Comparison of ENCODE assay signal across 8 mouse cellular contexts in genomic region chr2:150750129-150750979, GRCm38 (mm10). TPM values are rescaled to one million over a fixed set of nuclear protein-coding genes. Genes with fewer than 3 reads are reported as not detected.
DNase-seq lines count a peak whose midpoint lies in the region; ATAC-seq lines count a peak whose summit lies in the region.

No protein-coding gene starts in this region.

- H3K9ac ChIP-seq in embryonic facial prominence, embryonic 13.5 days = peak overlapping the region; percentile 86
- H3K9ac ChIP-seq in stomach, embryonic 14.5 days (replicated peaks; ENCODE audit: low read depth, low read length) = no peak overlapping the region

- peak overlapping the region; percentile 93 for H3K4me2 ChIP-seq in embryonic facial prominence, embryonic 13.5 days
- H3K4me2 ChIP-seq in stomach, embryonic 14.5 days (replicated peaks; ENCODE audit: low read depth, low read length) = peak overlapping the region; percentile 92; the same call in 1 of the 2 replicates

- H3K4me3 ChIP-seq in embryonic facial prominence, embryonic 13.5 days = peak overlapping the region; percentile 78
- no peak overlapping the region for H3K4me3 ChIP-seq in stomach, embryonic 14.5 days (ENCODE audit: low read depth, low read length)

- H3K4me1 ChIP-seq in embryonic facial prominence, embryonic 13.5 days = peaks cover 10% of the 10 kb centered on the region
- H3K4me1 ChIP-seq in stomach, embryonic 14.5 days (ENCODE audit: control insufficient read depth, insufficient read depth, low read length) = peaks cover 5% of the 10 kb centered on the region; the same call in 1 of the 2 replicates

- 78% methylated on average over 13 of the region's 13 CpGs for WGBS in embryonic facial prominence, embryonic 13.5 days
- WGBS in stomach, embryonic 14.5 days = 68% methylated on average over 13 of the region's 13 CpGs

- no peaks in the 10 kb centered on the region for H3K9me3 ChIP-seq in embryonic facial prominence, embryonic 13.5 days
- no peaks in the 10 kb centered on the region for H3K9me3 ChIP-seq in stomach, embryonic 14.5 days (ENCODE audit: control insufficient read depth, low read depth, low read length)

- peaks cover 11% of the 10 kb centered on the region; the same call in 1 of the 2 replicates for H3K27me3 ChIP-seq in embryonic facial prominence, embryonic 13.5 days
- H3K27me3 ChIP-seq in stomach, embryonic 14.5 days (ENCODE audit: control insufficient read depth, insufficient read depth, low read length) = no peaks in the 10 kb centered on the region

- peaks cover 18% of the 10 kb centered on the region for H3K36me3 ChIP-seq in embryonic facial prominence, embryonic 13.5 days
- peaks cover 6% of the 10 kb centered on the region; the same call in 1 of the 2 replicates for H3K36me3 ChIP-seq in stomach, embryonic 14.5 days (ENCODE audit: control insufficient read depth, insufficient read depth, low read length)

- no peak overlapping the region for H3K27ac ChIP-seq in embryonic facial prominence, embryonic 13.5 days
- H3K27ac ChIP-seq in stomach, embryonic 14.5 days (ENCODE audit: low read length) = no peak overlapping the region

- DNase-seq in spleen, adult 18-20 months = peak; percentile 22 to 35
- DNase-seq in spleen, adult 12 weeks (ENCODE audit: low spot score) = no peak
- peak; percentile 51 for DNase-seq in kidney, adult 11 months
- peak; percentile 42 for DNase-seq in lung, postnatal 10 days
- DNase-seq in yolk sac, embryonic 10.5 days (ENCODE audit: low spot score) = no peak
- DNase-seq in left cerebral cortex, adult 8-10 months (ENCODE audit: low spot score in 2 of 2) = no peak

- no peak for ATAC-seq in embryonic facial prominence, embryonic 13.5 days (ENCODE audit: insufficient number of reproducible peaks, insufficient read depth, low FRiP score, low TSS enrichment, low read depth)
- no peak for ATAC-seq in stomach, embryonic 14.5 days (ENCODE audit: insufficient number of reproducible peaks, insufficient read depth, low FRiP score, low read depth)

RNA-seq across cellular contexts. Expression of gene Entpd6, which starts 1.5 kb away (rescaled TPM):
- 29.2 and 29.5 TPM in 2 replicates for polyA plus RNA-seq in embryonic facial prominence, embryonic 13.5 days (2015; fragmentation: Nextera tagmentation; extraction: Ambion mirVana)
- polyA plus RNA-seq in stomach, embryonic 14.5 days (2014; fragmentation: Nextera tagmentation; extraction: Ambion mirVana) = 27.0 and 29.6 TPM in 2 replicates
- 10 to 100 TPM; 45.8 to 48.9 (median 47.7) TPM for total RNA-seq in left cerebral cortex, adult 8-10 months (2022)

RNA-seq across cellular contexts. Expression of gene Pygb, which starts 36.2 kb away (rescaled TPM):
- 89.4 and 100 TPM in 2 replicates for polyA plus RNA-seq in embryonic facial prominence, embryonic 13.5 days (2015; fragmentation: Nextera tagmentation; extraction: Ambion mirVana)
- 61.6 and 70.3 TPM in 2 replicates for polyA plus RNA-seq in stomach, embryonic 14.5 days (2014; fragmentation: Nextera tagmentation; extraction: Ambion mirVana)
- total RNA-seq in left cerebral cortex, adult 8-10 months (2022) = 100 to 1,000 TPM; 143 to 172 (median 150) TPM

Comparison
In these comparisons a context has a peak if more than half of its experiments do, and no peak if none do; other contexts are left out.
1. DNase-seq: peak in spleen, adult 18-20 months (2 of 2), kidney, adult 11 months (single experiment) and lung, postnatal 10 days (single experiment); none in spleen, adult 12 weeks (single experiment), yolk sac, embryonic 10.5 days (single experiment) and left cerebral cortex, adult 8-10 months (0 of 2).